Mouse (Mus musculus) bone marrow, adult 2 months (tissue): Measurements from ENCODE around the gene Sh3gl3.

Source experiments
- CTCF ChIP-seq: fragments of 200-500 bp; IDR thresholded peaks from 2 replicates; pipeline ENCODE4 v1.5.1; 2011; ENCODE audit warnings: low read length, control low read depth; ENCODE audit not compliant: control insufficient read depth, insufficient read depth
- POLR2A ChIP-seq: fragments of 200-500 bp; IDR thresholded peaks from 2 replicates; pipeline ENCODE4 v1.6.1; 2011; ENCODE audit warnings: low read depth, mild to moderate bottlenecking, control low read depth, low read length, borderline replicate concordance; ENCODE audit not compliant: control insufficient read depth

GRCm38 (mm10) chr7:82234010-82234897, 60.6 kb downstream of the Sh3gl3 start:
- no peak for TF ChIP-seq CTCF
- no peak for TF ChIP-seq POLR2A
